Mouse (Mus musculus) ovary, adult 18-20 months (tissue): ENCODE measurements around the gene Olfr1351.
"Not testable (repeated sequence)": the region's sequence is repeated elsewhere in the genome, so short reads cannot be mapped to it uniquely, and the experiment has no call there.

Experiments used
- DNase-seq: peaks from one replicate; pipeline ENCODE4 v3.0.0; 2022; ENCODE audit warnings: low spot score, mixed read lengths

Gene Olfr1351

DNA sequence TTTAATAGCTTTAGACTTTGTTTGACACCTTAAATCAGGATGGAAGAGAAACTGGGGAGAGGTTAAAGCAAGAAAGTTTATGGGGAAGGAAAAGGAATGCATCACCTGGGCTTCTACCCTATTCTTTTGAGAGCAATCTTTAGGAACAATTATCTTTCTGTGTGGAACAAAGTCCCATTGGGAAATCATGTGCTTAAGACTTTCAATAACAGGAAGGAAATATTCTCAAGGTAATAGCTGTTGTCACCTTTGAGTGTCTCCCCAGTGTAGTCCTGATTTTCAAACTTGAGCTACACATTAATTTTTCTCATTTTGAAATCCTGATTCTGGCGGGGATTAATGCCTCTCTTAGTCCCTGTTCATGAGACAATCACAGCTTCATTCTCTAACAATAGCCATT lies at the start of gene Olfr1351:
TSS of gene Olfr1351 (plus strand) at position 301 of the 400 bp plus-strand sequence.
- no peak for DNase-seq

- DNase-seq: not testable (repeated sequence)
Observed at GRCm38 (mm10) chr10:78963009-78963408, 49.3 kb upstream of the Olfr1351 start, which contains the start of gene Olfr1353. Gene Olfr1353, plus strand, starts transcription at chr10:78963309.

- DNase-seq: no peak
Observed at GRCm38 (mm10) chr10:78980750-78981149, 31.5 kb upstream of the Olfr1351 start, which contains the start of gene Olfr1352. Gene Olfr1352, plus strand, starts transcription at chr10:78981050.

- no peak for DNase-seq
Observed at GRCm38 (mm10) chr10:79028441-79028840, 16.2 kb downstream of the Olfr1351 start, which contains the start of gene Olfr57. Gene Olfr57, plus strand, starts transcription at chr10:79028741.

DNA sequence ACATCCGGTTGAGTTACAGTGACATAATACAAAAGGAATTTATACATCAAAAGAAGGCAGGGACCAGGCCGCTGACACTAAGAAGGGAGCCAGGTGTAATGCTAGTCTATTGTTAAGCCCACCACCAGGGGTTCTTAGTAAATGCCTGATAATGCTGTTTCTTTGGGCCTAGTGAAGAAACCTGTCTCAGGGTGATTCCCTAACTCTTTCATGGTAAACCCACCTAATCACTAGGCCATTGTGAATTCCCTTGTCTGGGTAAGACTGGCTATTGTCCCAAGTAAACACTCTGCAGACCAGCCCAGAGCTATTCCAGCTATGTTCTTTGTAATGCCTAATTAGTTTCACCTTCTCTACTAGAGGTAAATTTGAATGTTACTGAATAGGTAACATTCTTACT lies 30.2 kb downstream of the Olfr1351 start:
- DNase-seq: not testable (repeated sequence)

DNA sequence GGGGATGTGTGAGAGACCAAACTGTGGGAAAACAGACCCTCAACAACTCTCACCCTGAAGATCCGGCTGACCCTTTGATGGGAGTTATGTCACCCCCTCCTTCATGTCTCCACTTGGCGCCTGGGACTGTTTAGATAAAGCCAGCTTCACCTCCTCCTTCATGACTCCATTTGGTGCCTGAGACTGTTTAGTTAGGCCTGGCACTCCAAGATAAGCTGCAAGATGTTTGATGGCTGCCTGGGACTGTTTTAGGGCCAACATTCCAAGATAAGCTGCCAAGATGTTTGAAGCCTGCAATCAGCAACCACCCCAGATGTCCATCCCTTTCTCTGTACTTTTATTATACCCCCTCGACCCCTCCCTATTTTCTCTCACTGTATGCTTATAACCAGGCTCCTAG lies 45.1 kb downstream of the Olfr1351 start:
- DNase-seq: not testable (repeated sequence)
